Mouse (Mus musculus) thymus, adult 2 months (tissue): ENCODE measurements around the gene Gm5475.

Experiments used
- CTCF ChIP-seq: fragments of 200-500 bp; IDR thresholded peaks from 2 replicates; pipeline ENCODE4 v1.5.1; 2012; ENCODE audit warnings: mild to moderate bottlenecking, control low read depth, low read length, moderate library complexity, borderline replicate concordance; ENCODE audit not compliant: control insufficient read depth, poor library complexity, insufficient read depth; ENCODE audit errors: extremely low read depth
- POLR2A ChIP-seq: fragments of 200-500 bp; IDR thresholded peaks from 2 replicates; pipeline ENCODE4 v1.6.1; 2012; ENCODE audit warnings: mild to moderate bottlenecking, low read length, control low read depth, moderate library complexity; ENCODE audit not compliant: control insufficient read depth, poor library complexity, insufficient read depth; ENCODE audit errors: extremely low read depth

- no peak for TF ChIP-seq CTCF
- TF ChIP-seq POLR2A = no peak
Observed at GRCm38 (mm10) chr15:100375066-100375465, 46.9 kb upstream of the Gm5475 start.
